Mouse (Mus musculus) midbrain, embryonic 15.5 days (tissue): ENCODE data around the gene Sphkap. TPM values are rescaled to one million over a fixed set of nuclear protein-coding genes. Genes with fewer than 3 reads are reported as not detected.
A peak's percentile ranks its signal among the peaks of the same experiment; 100 is the strongest.

Experiments used
- ATAC-seq: fragments of 200-750 bp; cut with Nextera tagmentation; replicated peaks from 2 replicates; pipeline ENCODE4 v1.8.0; 2017; ENCODE audit warnings: moderate TSS enrichment
- H3K27ac ChIP-seq: fragments of 300-500 bp; sonication (generic); 2 replicates; pipeline ENCODE4 v1.5.1; 2015; ENCODE audit warnings: mild to moderate bottlenecking, inconsistent platforms
- H3K27me3 ChIP-seq: fragments of 300-500 bp; sonication (generic); replicated peaks from 2 replicates; pipeline ENCODE4 v1.6.1; 2015; ENCODE audit warnings: inconsistent platforms
- H3K36me3 ChIP-seq: fragments of 300-500 bp; sonication (generic); replicated peaks from 2 replicates; pipeline ENCODE4 v1.6.1; 2015; ENCODE audit warnings: inconsistent platforms
- H3K4me1 ChIP-seq: fragments of 300-500 bp; sonication (generic); 2 replicates; pipeline ENCODE4 v1.6.1; 2015; ENCODE audit warnings: inconsistent platforms
- H3K4me2 ChIP-seq: fragments of 300-500 bp; sonication (generic); 2 replicates; pipeline ENCODE4 v1.6.1; 2015; ENCODE audit warnings: inconsistent platforms, mild to moderate bottlenecking, moderate library complexity
- H3K4me3 ChIP-seq: fragments of 300-500 bp; sonication (generic); 2 replicates; pipeline ENCODE4 v1.5.1; 2015; ENCODE audit warnings: mild to moderate bottlenecking, inconsistent platforms
- H3K9ac ChIP-seq: fragments of 300-500 bp; sonication (generic); 2 replicates; pipeline ENCODE4 v1.6.1; 2015; ENCODE audit warnings: mild to moderate bottlenecking, inconsistent platforms
- H3K9me3 ChIP-seq: fragments of 300-500 bp; sonication (generic); 2 replicates; pipeline ENCODE4 v1.6.1; 2016; ENCODE audit warnings: inconsistent platforms
- WGBS: fragments of 180-500 bp; shearing (Covaris S2); methylation state at CpG from one replicate; pipeline ENCODE4 v1.1.7; 2015; ENCODE audit warnings: mixed read lengths; 5-methylcytosine and 5-hydroxymethylcytosine counted together
- polyA plus RNA-seq: library from polyadenylated mRNA; unstranded; fragments of >200 nt; fragmentation: Nextera tagmentation; extraction: Ambion mirVana; gene quantifications from 2 replicates; pipeline ENCODE4 v1.2.1, GENCODE M21; 2015

Sphkap gene
- polyA plus RNA-seq, 1 experiment from 2014 or later, result 13.9 TPM

DNA sequence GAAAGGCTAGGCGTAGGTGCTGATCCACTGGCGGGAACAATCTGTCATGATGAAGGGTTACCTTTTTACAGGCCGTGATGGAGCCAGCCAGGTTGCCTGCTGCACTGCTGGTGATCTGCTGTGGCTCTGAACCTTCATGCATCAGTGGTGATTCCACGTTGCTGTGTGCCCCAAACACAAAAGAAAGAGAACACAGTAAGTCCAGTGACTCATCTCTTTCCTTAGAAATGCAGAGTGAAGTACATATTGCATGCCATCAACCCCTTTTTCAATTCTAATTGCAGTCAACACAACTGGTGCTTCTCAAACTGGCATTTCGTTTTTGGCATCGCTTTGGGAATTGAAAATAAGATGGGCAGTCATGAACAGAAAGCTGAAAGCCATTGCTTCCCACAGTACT, 45.8 kb downstream of the Sphkap start:
- no peaks in the 10 kb centered on the region for H3K9me3 ChIP-seq
- H3K36me3 ChIP-seq, result no peaks in the 10 kb centered on the region
- WGBS, result 79% methylated on average over 6 of the region's 6 CpGs
- ATAC-seq, result no peak
- no peak overlapping the region for H3K9ac ChIP-seq
- no peaks in the 10 kb centered on the region for H3K27me3 ChIP-seq
- H3K27ac ChIP-seq, result no peak overlapping the region
- H3K4me3 ChIP-seq, result no peak overlapping the region
- H3K4me1 ChIP-seq, result no peaks in the 10 kb centered on the region
- no peak overlapping the region for H3K4me2 ChIP-seq

DNA sequence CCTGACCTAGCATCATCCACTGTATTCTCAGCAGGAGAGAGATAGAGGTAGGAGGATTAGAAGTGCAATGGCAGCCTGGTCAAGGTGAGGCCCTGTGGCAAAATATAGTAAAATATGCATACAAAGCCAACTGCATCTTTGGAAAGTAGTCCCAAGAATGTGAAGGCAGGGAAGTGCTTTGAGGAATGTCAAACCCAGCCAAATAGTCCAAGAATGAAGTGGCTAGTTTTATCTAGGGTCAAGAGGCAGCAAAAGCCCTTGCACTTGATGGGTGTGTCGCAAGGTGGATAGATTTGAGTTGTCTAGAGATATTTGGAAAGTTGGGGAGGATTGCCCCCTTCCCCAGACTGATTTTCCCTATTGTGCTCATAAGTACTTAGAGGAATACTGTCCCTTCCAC, 61.5 kb downstream of the Sphkap start:
- 88% methylated on average over 1 of the region's 1 CpGs for WGBS
- H3K27me3 ChIP-seq, result no peaks in the 10 kb centered on the region
- no peak overlapping the region for H3K4me3 ChIP-seq
- no peaks in the 10 kb centered on the region for H3K4me1 ChIP-seq
- H3K9me3 ChIP-seq, result no peaks in the 10 kb centered on the region
- no peak overlapping the region for H3K4me2 ChIP-seq
- ATAC-seq, result no peak
- no peak overlapping the region for H3K9ac ChIP-seq
- H3K27ac ChIP-seq, result 0 out of 2 replicates have a peak overlapping the region, but pooled peaks have one; percentile 32
- H3K36me3 ChIP-seq, result no peaks in the 10 kb centered on the region

- H3K9ac ChIP-seq, result no peak overlapping the region
- no peaks in the 10 kb centered on the region for H3K9me3 ChIP-seq
- WGBS, result 70% methylated on average over 14 of the region's 14 CpGs
- no peaks in the 10 kb centered on the region for H3K27me3 ChIP-seq
- no peaks in the 10 kb centered on the region for H3K4me1 ChIP-seq
- peak overlapping the region; percentile 32; the same call in 1 of the 2 replicates for H3K27ac ChIP-seq
- no peaks in the 10 kb centered on the region for H3K36me3 ChIP-seq
- no peak overlapping the region for H3K4me3 ChIP-seq
- ATAC-seq, result peak; percentile 67
- H3K4me2 ChIP-seq, result no peak overlapping the region
These were observed 62.4 kb downstream of the Sphkap start for GRCm38 (mm10) chr1:83345572-83345971.

DNA sequence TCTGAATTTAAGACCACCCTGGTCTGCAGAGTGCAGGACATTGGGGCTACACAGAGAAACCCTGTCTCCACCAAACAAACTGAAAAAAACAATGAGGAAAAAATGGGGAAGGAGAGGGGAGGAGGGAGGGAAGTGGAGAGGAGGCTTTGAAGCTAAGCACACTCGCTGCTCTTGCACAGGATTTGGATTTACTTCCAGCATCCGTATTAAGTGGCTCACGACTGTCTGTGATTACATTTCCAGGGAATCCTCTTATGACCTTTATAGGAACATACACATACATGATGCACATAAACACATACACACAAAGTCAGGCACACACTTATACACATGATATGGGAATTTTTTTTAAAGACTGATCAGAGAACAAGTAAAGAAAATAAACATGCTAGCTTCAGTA, 62.9 kb downstream of the Sphkap start:
- 0 out of 2 replicates have a peak, but pooled peaks have one; percentile 56 for ATAC-seq
- WGBS, result 39% methylated on average over 3 of the region's 3 CpGs
- no peak overlapping the region for H3K27ac ChIP-seq
- H3K36me3 ChIP-seq, result no peaks in the 10 kb centered on the region
- no peaks in the 10 kb centered on the region for H3K4me1 ChIP-seq
- no peak overlapping the region for H3K4me3 ChIP-seq
- no peaks in the 10 kb centered on the region for H3K27me3 ChIP-seq
- H3K9me3 ChIP-seq, result no peaks in the 10 kb centered on the region
- no peak overlapping the region for H3K9ac ChIP-seq
- H3K4me2 ChIP-seq, result no peak overlapping the region

DNA sequence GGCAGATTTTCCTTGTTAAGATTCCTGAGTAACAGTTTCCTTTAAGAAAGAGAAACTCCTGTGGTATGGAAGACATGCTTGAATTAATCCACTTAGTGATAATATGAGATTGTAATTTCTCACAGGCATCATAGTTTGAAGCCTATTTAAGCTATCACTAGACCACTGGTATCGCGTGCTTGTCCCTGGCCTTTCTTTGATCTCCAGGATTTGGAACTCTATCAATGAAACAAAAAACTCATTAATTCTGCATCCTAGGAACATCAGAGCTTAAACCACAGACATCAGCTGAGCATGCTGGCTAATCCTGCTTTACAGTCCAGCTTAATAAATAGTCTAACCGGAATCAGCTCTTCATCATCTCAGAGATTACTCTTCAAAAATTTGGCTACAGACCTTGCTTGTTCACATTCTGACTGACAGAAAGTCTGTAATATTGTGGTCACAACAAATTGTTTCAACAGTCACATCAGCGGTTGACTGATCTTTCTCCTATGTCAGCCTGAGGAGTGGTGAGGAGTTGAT, 65.2 kb downstream of the Sphkap start:
- Histone ChIP-seq H3K36me3 (no peaks in the 10 kb centered on the region), H3K9me3 (no peaks in the 10 kb centered on the region), H3K9ac (no peak overlapping the region), H3K27ac (0 out of 2 replicates have a peak overlapping the region, but pooled peaks have one; percentile 20), H3K4me1 (no peaks in the 10 kb centered on the region), H3K4me2 (no peak overlapping the region), H3K4me3 (no peak overlapping the region), H3K27me3 (no peaks in the 10 kb centered on the region)
- no peak for ATAC-seq
- 47% methylated on average over 4 of the region's 4 CpGs for WGBS

DNA sequence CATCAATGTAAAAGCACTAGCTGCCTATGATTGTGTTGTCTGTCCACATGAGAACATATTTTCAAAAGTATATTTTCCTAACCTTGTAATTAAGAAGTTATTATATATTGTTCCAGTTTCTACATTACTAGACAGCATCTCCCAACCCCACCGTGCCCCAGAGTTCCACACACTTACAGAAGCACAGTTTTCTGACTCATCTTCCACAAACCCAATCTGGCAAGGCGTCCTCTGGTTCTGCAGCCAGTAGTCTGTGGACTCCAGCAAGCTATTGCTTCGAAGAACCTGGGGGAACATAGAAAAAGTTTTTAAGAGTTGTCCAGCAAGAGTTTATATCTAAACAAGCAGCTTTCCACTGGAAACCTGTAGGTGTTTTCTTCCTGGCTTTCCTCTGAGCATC, 68.6 kb downstream of the Sphkap start:
- Histone ChIP-seq H3K4me3 (no peak overlapping the region), H3K4me2 (no peak overlapping the region), H3K36me3 (no peaks in the 10 kb centered on the region), H3K27ac (no peak overlapping the region), H3K4me1 (no peaks in the 10 kb centered on the region), H3K27me3 (no peaks in the 10 kb centered on the region), H3K9me3 (no peaks in the 10 kb centered on the region), H3K9ac (no peak overlapping the region)
- 89% methylated on average over 3 of the region's 3 CpGs for WGBS
- ATAC-seq, result no peak

- Histone ChIP-seq H3K36me3 (no peaks in the 10 kb centered on the region), H3K9ac (no peak overlapping the region), H3K9me3 (no peaks in the 10 kb centered on the region), H3K4me3 (no peak overlapping the region), H3K27ac (no peak overlapping the region), H3K27me3 (no peaks in the 10 kb centered on the region), H3K4me1 (no peaks in the 10 kb centered on the region), H3K4me2 (no peak overlapping the region)
- ATAC-seq, result no peak
- 41% methylated on average over 4 of the region's 4 CpGs for WGBS
These were observed 91.1 kb downstream of the Sphkap start for GRCm38 (mm10) chr1:83316917-83317316.

DNA sequence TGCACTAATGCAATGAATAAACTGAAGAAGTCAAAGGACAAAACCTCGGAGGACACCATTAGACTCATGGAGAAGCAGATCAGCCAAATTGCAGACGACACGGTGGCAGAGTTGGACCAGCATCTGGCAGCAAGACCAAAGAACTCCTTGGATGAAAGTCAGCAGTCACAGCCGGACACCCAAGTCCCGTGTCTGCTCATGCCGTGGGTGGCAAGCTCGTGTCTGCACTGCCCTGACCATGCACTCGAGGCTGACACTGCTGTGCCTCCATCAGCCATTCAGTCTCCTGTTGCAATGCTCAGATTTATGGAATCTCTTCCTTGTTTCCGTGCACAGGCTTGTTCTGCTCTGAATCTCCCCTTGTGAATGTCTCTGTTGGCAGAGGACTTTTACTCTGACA, 92.9 kb downstream of the Sphkap start:
- Histone ChIP-seq H3K9me3 (no peaks in the 10 kb centered on the region), H3K27ac (no peak overlapping the region), H3K27me3 (no peaks in the 10 kb centered on the region), H3K4me1 (no peaks in the 10 kb centered on the region), H3K9ac (no peak overlapping the region), H3K36me3 (no peaks in the 10 kb centered on the region), H3K4me3 (no peak overlapping the region), H3K4me2 (no peak overlapping the region)
- no peak for ATAC-seq
- 88% methylated on average over 9 of the region's 9 CpGs for WGBS

GRCm38 (mm10) chr1:83311607-83312295, 96.2 kb downstream of the Sphkap start:
- Histone ChIP-seq H3K9me3 (no peaks in the 10 kb centered on the region), H3K27ac (no peak overlapping the region), H3K4me3 (no peak overlapping the region), H3K36me3 (no peaks in the 10 kb centered on the region), H3K9ac (no peak overlapping the region), H3K4me2 (no peak overlapping the region), H3K27me3 (no peaks in the 10 kb centered on the region), H3K4me1 (no peaks in the 10 kb centered on the region)
- ATAC-seq, result no peak
- 80% methylated on average over 6 of the region's 6 CpGs for WGBS

DNA sequence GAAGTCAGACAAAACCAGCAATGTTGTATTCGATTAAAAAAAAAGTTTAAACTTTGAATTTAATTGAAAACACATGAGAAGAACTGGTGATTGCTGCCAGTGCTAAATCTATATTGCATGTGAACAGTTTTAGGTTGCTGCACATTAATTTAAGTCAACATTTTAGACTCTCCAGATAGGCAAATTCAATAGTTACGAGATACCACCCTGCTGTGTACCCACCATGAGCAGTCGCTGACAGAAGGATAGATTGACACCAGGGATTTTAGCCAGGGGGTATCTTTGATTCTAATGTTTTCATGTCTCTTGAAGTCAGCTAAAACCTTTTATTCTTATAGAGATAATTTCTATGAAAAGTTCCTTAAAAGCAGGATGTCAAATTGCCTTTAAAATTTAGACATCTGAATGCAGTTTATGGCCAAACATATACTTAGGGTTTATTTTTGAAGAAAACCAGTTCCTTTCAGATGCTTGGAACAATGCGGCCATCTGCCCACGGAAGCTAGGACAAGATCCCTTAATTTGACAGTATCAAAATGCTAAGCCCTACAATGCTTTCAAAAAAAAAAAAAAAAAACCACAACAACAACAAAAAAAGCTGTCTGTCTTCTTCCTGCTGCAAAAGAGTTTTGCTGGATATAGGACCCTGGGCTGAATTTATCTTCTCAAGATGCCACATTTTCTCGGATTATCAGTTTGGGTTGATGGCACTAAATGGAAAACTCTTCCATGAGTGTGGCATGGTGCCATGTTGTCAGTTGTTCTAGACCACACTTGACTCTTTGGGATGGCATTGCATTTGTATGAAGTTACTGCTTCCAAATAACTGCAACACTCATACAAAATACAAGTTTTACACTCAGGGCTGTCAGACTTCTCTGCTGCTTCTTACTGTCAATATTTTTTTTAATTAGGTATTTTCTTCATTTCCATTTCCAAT, 110.6 kb downstream of the Sphkap start:
- WGBS, result 55% methylated on average over 6 of the region's 6 CpGs
- H3K9me3 ChIP-seq, result no peaks in the 10 kb centered on the region
- no peak overlapping the region for H3K9ac ChIP-seq
- no peaks in the 10 kb centered on the region for H3K27me3 ChIP-seq
- no peak for ATAC-seq
- H3K4me2 ChIP-seq, result no peak overlapping the region
- H3K4me3 ChIP-seq, result no peak overlapping the region
- no peak overlapping the region for H3K27ac ChIP-seq
- H3K36me3 ChIP-seq, result no peaks in the 10 kb centered on the region
- H3K4me1 ChIP-seq, result peaks cover 4% of the 10 kb centered on the region; the same call in 1 of the 2 replicates

- Histone ChIP-seq H3K27ac (no peak overlapping the region), H3K4me1 (no peaks in the 10 kb centered on the region), H3K4me2 (no peak overlapping the region), H3K4me3 (no peak overlapping the region), H3K9ac (no peak overlapping the region), H3K27me3 (no peaks in the 10 kb centered on the region), H3K36me3 (no peaks in the 10 kb centered on the region), H3K9me3 (no peaks in the 10 kb centered on the region)
- WGBS, result 59% methylated on average over 7 of the region's 7 CpGs
- ATAC-seq, result no peak
These were observed 122.1 kb downstream of the Sphkap start for GRCm38 (mm10) chr1:83285866-83286265.

- H3K36me3 ChIP-seq, result no peaks in the 10 kb centered on the region
- H3K27me3 ChIP-seq, result no peaks in the 10 kb centered on the region
- no peak overlapping the region for H3K4me2 ChIP-seq
- no peak overlapping the region for H3K9ac ChIP-seq
- no peaks in the 10 kb centered on the region for H3K9me3 ChIP-seq
- ATAC-seq, result peak; percentile 87
- WGBS, result 66% methylated on average over 11 of the region's 11 CpGs
- H3K27ac ChIP-seq, result 0 out of 2 replicates have a peak overlapping the region, but pooled peaks have one; percentile 26
- H3K4me1 ChIP-seq, result no peaks in the 10 kb centered on the region
- no peak overlapping the region for H3K4me3 ChIP-seq
These were observed 131.0 kb downstream of the Sphkap start for GRCm38 (mm10) chr1:83277044-83277443.
